Mouse (Mus musculus) testis, adult 2 months (tissue): ENCODE measurements around the gene Ifitm1. TPM values are rescaled to one million over a fixed set of nuclear protein-coding genes. Genes with fewer than 3 reads are reported as not detected.
"Not testable (repeated sequence)": the region's sequence is repeated elsewhere in the genome, so short reads cannot be mapped to it uniquely, and the experiment has no call there.

Source experiments
- H3K27ac ChIP-seq: fragments of 200-500 bp; 2 replicates; pipeline ENCODE4 v1.5.1; 2012; ENCODE audit warnings: low read depth, low read length; ENCODE audit not compliant: control insufficient read depth, insufficient read depth
- H3K27me3 ChIP-seq: fragments of 200-500 bp; 2 replicates; pipeline ENCODE4 v1.6.1; 2012; ENCODE audit warnings: mild to moderate bottlenecking, low read length, moderate library complexity; ENCODE audit not compliant: control insufficient read depth, insufficient read depth
- H3K36me3 ChIP-seq: fragments of 200-500 bp; 2 replicates; pipeline ENCODE4 v1.6.1; 2012; ENCODE audit warnings: mild to moderate bottlenecking, low read length; ENCODE audit not compliant: control insufficient read depth, insufficient read depth
- H3K4me1 ChIP-seq: fragments of 200-500 bp; 2 replicates; pipeline ENCODE4 v1.6.1; 2012; ENCODE audit warnings: low read length; ENCODE audit not compliant: control insufficient read depth, insufficient read depth
- H3K4me3 ChIP-seq: fragments of 200-500 bp; 2 replicates; pipeline ENCODE4 v1.5.1; 2012; ENCODE audit warnings: low read depth, mild to moderate bottlenecking, low read length, moderate library complexity, mixed read lengths; ENCODE audit not compliant: control insufficient read depth
- CTCF ChIP-seq: fragments of 200-500 bp; IDR thresholded peaks from 2 replicates; pipeline ENCODE4 v1.5.1; 2012; ENCODE audit warnings: low read depth, mild to moderate bottlenecking, inconsistent platforms, low read length, moderate library complexity; ENCODE audit not compliant: control insufficient read depth, insufficient read depth, insufficient replicate concordance
- POLR2A ChIP-seq: fragments of 200-500 bp; IDR thresholded peaks from 2 replicates; pipeline ENCODE4 v1.6.1; 2012; ENCODE audit warnings: low read depth, mild to moderate bottlenecking, inconsistent platforms, low read length, moderate library complexity; ENCODE audit not compliant: control insufficient read depth
- polyA plus RNA-seq: library from polyadenylated mRNA; depleted of rRNA; stranded (reverse); fragments of >200 nt; gene quantifications from 2 replicates; pipeline ENCODE4 v1.2.3, GENCODE M21; 2012

Ifitm1 gene
- polyA plus RNA-seq, 1 experiment: 3.0 TPM

DNA sequence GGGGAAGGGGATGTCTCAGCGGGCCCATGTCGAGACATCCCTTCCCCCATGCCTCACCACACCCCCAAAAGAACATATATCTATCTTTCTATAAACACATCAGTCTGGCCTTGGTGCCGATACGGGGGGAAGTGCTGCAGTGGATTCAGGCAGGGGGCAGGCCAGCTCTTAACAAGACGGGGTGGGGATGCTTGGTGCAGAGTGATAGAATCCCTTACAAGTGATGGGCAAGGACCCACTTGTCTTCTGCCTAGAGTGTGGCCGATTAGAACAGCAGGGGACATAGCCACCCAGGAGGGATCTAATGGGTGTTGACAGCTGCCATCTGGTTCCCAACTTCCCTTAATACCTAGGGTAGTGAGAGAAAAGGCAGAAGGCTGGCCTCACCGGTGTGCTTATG, 3.9 kb downstream of the Ifitm1 start:
- Histone ChIP-seq H3K27me3 (no peaks in the 10 kb centered on the region), H3K4me3 (no peak overlapping the region), H3K4me1 (no peaks in the 10 kb centered on the region), H3K27ac (no peak overlapping the region), H3K36me3 (no peaks in the 10 kb centered on the region)
- no peak for TF ChIP-seq POLR2A
- TF ChIP-seq CTCF: no peak

DNA sequence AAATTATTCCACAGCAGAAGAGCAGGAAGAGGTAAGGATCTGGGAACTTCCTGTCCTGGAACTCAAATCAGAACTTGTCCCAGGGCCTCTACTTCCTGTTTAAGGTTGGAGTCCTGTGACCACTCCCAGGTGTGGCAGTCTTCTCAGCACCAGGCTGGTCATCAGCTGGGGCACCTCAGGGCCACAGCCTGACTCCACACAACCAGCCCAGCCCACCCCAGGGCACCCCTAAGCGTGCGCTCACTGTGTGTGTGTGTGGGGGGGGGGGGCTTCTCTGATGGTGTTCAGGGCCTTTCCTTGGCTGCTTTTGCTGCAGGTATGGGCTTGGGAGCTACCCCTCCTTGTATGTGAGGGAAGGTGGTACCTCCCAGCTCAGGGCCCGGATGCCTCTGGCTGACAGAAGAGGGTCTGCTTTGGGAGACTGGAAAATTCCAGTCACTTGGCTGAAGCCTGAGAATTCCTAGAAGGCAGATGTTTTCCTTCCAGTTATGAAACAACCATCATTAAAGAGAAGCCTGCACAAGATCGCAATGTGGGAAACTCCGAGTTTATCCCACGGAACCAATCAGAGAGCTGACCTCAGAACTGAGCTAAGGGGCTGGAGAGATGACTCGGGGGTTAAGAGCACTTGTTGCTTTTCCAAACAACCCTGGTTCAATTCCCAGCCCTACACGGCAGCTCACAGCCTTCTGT, 4.6 kb downstream of the Ifitm1 start:
- no peaks in the 10 kb centered on the region for H3K27me3 ChIP-seq
- no peak overlapping the region for H3K27ac ChIP-seq
- no peak overlapping the region for H3K4me3 ChIP-seq
- H3K36me3 ChIP-seq: no peaks in the 10 kb centered on the region
- no peaks in the 10 kb centered on the region for H3K4me1 ChIP-seq
- no peak for TF ChIP-seq POLR2A
- TF ChIP-seq CTCF: no peak

DNA sequence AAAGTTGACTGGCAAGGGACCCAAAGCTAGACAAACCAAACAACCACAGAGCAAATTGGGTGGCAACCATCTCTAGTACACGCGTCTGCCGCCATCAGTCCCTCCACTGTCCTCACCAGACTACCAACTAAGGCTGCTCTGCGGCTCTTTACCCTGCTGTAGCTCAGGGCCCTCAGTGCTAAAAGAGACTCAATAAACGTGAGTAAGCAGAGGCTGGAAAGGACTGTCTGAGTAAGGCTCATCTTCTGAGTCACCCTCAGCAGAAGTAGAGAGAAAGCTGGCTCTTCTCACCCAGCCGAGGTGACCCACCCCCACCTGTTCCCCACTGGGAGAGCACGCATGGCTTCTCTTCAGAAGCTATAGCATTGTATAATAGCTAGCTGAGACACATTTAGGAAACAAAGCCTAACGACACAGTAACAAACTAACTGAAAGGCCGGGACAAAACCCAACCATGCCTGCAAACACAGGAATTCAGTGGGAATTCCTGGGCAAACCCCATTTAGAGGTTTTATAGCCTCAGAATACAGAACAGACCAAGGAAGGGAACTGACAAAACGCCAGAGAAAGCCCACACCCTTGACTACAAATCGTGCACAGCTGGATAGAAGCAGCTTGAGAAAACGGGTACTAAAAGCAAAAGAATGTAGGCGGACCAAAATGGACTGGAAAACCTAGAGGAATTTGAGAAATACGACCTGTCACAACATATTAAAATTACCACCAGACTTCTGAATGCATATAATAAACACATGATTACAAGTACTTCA, 6.6 kb downstream of the Ifitm1 start:
- Histone ChIP-seq H3K27ac (no peak overlapping the region), H3K4me1 (no peaks in the 10 kb centered on the region), H3K36me3 (no peaks in the 10 kb centered on the region), H3K27me3 (no peaks in the 10 kb centered on the region), H3K4me3 (no peak overlapping the region)
- TF ChIP-seq CTCF (no peak), POLR2A (no peak)

DNA sequence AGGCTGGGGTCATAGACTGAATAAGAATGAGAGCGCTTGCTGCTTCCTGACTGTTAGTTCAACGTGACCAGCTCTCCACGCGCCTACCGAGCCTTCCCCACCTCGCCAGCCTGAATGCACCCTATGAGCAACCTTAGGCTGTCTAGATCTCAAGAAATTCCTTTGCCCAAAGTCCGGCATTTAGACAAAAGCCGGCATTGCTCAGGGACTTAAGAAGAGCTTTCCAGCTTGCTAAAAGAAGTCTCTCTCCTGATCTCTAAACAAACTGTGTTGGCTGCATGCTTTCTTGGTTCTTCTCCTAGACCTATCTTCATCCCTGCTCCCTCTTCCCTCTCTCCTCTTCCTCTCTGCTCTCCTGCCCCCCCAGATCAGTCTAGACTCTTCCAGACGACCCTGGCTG, 7.9 kb downstream of the Ifitm1 start:
- H3K36me3 ChIP-seq: no peaks in the 10 kb centered on the region
- TF ChIP-seq CTCF (no peak), POLR2A (no peak)
- no peaks in the 10 kb centered on the region for H3K4me1 ChIP-seq
- H3K4me3 ChIP-seq: no peak overlapping the region
- H3K27ac ChIP-seq: no peak overlapping the region
- H3K27me3 ChIP-seq: no peaks in the 10 kb centered on the region

DNA sequence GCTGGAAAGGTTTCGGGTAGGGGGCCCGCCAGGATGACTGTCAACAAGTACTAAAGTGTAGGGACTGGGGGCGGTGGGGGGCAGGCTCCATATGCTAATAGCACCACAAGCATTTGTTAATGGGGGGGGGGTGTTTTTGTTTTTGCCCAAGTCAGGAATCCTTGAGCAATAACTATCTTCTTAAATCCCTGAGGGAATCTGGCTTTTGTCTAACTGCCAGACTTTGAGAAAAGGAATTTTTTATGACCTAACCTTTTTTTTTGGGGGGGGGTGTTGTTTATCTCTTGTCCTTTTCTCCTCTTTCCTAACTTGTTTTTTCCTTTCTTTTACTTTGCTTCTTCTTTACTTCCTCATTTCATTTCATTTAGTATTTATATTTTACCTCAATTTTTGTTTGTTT, 8.4 kb downstream of the Ifitm1 start:
- no peak for TF ChIP-seq CTCF
- TF ChIP-seq POLR2A: no peak
- Histone ChIP-seq H3K36me3 (no peaks in the 10 kb centered on the region), H3K27ac (no peak overlapping the region), H3K4me3 (no peak overlapping the region), H3K27me3 (no peaks in the 10 kb centered on the region), H3K4me1 (no peaks in the 10 kb centered on the region)

DNA sequence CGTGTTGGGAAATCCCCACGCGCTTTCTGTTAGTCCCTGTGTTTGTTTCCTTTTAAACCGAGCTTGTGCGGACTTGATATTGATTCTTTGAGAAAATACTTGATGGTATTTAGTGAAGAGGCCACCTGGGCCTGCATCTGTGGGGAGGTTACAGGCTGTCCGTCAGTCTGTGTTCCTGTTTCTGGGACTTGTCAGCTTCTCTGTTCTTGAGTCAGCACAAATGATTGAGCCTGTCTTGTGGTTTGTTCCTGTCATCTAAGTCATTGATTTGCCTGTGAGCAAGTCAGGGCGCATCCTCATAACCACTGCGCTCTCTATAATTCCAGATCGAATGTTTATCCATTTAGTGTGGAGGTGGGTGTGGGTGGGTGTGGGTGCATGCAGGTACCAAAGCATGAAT, 9.7 kb downstream of the Ifitm1 start:
- not testable (repeated sequence) for H3K27me3 ChIP-seq, H3K4me3 ChIP-seq, H3K27ac ChIP-seq, H3K4me1 ChIP-seq, H3K36me3 ChIP-seq

DNA sequence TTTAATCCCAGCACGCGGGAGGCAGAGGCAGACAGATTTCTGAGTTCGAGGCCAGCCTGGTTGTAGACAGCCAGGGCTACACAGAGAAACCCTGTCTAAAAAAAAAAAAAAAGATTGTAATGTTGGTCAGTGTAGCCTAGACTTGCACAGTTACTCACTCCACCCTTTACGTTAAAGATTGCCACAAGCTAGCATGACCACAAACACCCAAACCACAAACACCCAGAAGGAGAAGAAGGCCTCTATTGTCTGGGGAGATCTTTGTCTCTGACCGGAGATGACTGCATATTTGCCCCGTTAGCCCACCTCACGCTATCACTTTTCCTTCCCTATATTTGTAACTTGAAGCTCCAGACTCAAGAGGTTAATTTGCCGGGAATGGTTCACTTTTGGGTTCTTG, 14.7 kb downstream of the Ifitm1 start:
- Histone ChIP-seq H3K27ac (no peak overlapping the region), H3K27me3 (no peaks in the 10 kb centered on the region), H3K36me3 (no peaks in the 10 kb centered on the region), H3K4me3 (no peak overlapping the region), H3K4me1 (no peaks in the 10 kb centered on the region)
- TF ChIP-seq CTCF: no peak
- no peak for TF ChIP-seq POLR2A

DNA sequence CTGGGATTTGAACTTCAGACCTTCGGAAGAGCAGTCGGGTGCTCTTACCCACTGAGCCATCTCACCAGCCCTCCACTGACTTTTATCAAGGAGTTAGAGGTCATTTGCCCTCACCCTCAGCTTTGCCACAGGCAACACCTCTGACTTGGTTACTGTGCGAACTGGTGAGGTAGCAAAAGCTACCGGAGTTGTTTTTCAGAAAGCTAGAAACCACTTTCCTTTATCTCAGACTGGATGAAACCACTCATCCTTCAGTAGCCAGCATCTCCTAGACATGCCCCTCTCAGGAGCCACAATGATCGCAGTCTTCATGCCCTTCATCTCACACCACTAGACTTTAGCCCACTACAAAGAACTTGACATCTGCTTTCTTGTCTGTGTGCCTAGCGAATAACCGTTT, 15.9 kb downstream of the Ifitm1 start:
- no peak overlapping the region for H3K4me3 ChIP-seq
- H3K4me1 ChIP-seq: no peaks in the 10 kb centered on the region
- H3K36me3 ChIP-seq: no peaks in the 10 kb centered on the region
- TF ChIP-seq CTCF (no peak), POLR2A (no peak)
- no peaks in the 10 kb centered on the region for H3K27me3 ChIP-seq
- H3K27ac ChIP-seq: no peak overlapping the region
